Mouse (Mus musculus): ENCODE results near the gene Tmem82. TPM values are rescaled to one million over a fixed set of nuclear protein-coding genes. Genes with fewer than 3 reads are reported as not detected.

Tmem82 gene
- total RNA-seq, 4 experiments from 2014 or later = 0.47 to 0.87 (median 0.54) TPM

DNA sequence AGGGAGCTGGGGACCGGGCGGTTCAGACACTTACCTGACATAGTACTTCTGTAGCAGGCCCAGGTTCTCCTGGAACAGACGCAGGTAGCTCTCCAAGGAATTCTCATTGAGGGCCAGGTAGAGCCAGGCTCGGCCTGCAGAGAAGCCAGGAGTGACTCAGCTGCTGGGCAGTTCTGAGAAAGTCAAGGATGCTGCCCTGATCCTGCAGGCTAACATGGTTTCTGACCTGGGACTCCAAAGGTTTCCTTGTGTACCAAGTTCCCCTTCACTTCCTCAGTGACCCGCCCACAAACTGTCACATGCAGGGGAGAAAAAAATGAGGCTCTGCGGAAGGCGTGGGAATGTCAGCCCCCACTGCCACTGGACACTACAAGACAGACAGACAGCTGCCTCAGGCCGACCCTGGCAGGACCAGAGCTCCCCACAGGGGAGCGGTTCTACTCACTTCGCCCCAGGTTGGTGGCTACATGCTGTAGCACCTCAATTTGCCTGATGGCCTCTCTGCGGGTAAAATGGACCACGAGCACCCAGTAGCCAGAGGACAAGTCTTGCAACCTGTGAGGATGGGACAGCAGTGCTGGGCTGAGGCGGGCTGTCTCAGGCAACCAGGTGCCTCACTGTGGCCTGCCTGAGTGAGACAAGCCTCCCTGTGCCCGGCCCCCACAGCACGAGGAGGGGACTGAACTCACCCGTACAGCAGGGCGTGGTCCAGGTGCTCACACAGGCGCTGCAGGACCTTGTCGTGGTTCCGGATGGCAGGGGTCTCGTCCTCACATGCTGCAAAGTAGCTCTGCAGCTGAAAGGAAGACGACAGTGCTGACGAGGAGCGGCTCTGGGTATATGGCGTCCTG, 23.8 kb upstream of the Tmem82 start:
- no peak for DNase-seq (ENCODE audit: low spot score in 2 of 2)

DNA sequence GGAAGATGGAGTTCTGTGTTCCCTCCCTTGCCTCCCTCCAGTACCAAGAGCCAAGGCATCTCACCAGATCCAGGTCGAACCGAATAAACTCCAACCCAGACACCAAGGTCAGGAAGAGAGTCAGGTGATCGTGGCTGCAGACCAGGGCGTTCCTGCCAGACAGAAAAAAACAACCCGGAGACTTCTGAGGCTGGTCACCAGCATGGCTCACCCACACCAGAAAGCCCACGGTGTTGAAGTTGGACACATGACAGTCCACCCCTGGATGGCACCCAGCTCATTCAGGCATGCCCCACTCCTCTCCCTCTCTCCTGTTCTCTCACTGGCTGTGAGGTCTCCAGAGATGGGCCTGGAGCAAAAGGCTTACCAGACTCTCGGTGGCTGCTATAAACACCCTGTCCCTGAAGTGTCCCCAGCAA, 22.9 kb upstream of the Tmem82 start:
- DNase-seq (ENCODE audit: low spot score in 2 of 2) = no peak

DNA sequence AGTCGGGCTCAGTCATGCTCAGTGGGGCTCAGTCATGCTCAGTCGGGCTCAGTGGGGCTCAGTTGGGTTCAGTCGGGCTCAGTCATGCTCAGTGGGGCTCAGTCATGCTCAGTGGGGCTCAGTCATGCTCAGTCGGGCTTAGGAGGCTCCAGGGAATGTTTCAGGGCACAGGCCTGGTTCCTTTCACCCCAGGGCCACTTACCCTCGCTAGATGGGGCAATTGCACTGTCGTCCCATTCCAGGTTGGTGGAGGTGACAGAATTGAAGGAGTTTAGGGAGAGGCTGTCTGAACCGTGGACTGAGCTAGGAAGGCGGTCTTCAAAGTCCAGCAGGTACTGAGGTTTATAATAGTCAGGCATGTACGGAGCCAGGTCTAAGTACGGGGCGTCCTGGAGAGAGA, 21.0 kb upstream of the Tmem82 start:
- DNase-seq (ENCODE audit: low spot score in 2 of 2) = no peak

DNA sequence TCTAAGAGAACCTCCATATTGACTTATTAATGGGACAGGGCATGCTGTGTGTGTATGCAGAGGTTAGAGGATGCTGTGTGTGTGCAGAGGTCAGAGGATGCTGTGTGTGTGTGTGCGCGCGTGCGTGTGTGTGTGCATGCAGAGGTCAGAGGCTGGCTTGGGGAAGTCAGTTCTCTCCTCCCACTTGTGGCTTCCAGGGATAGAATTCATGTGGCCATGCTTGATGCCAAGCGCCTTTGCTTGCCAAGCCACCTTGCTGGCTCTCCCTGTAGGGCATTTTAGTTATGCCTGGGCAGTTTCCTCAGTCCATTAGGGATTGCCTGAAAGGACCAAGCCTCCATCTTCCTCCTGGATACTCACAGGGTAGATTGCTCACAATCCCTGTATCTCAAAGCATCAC, 18.3 kb upstream of the Tmem82 start:
- no peak for DNase-seq (ENCODE audit: low spot score in 2 of 2)

DNA sequence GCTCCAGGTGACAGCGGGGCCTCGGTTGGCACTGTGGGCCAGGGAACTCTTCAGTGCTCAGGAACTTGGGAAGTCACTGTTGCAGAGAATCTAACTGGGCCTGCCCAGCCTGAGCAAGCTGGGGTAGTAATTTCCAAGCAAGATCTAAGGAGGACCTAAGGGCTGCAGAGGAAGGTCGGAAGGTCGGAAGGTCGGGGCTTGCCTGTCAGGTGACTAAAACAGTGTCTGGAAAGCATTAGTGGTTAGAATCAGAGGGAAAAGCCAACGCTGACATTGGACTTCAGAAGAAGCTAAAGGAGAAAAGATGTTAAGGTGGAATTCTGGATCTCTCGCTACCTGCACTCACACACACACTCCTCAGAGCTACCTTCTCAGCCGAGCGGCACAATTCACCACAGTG, 17.6 kb upstream of the Tmem82 start:
- DNase-seq (ENCODE audit: low spot score in 2 of 2) = no peak

DNA sequence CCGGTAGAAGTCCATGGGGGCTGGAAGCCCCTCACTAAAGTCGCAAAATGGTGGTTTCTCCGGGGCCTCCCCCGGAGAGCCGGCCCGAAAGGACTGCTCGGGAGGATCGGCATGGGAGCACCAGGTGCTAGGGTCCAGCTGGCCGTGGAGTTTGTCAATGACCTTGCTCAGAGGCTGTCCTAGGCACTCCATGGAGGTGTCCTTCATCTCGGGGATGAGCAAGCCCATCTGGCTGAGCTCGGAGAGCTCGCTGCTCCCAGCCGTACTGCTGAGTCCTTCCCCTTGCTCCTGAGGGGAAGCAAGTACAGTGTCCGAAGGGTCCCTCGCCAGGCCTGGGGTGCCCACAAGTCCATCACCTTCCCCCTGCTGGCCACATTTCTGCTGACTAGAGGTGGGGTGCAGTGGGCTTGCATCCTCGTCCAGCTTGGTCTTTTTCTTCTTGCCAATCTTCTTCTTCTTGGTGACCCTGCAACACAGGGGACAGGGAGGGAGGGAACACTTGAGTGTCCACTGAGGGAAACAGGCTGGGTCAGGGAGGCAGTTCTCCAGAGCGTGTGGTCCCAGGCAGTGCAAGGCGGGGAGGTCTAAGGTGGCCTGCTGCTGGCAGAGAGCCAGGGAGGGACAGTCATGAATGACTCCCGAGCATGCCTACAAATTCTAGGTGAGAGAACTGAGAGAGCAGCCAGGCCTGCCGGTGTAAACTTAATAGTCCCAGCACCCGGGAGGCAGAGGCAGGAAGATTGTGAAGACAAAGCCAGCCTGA, 13.9 kb upstream of the Tmem82 start:
- no peak for DNase-seq (ENCODE audit: low spot score in 2 of 2)

DNA sequence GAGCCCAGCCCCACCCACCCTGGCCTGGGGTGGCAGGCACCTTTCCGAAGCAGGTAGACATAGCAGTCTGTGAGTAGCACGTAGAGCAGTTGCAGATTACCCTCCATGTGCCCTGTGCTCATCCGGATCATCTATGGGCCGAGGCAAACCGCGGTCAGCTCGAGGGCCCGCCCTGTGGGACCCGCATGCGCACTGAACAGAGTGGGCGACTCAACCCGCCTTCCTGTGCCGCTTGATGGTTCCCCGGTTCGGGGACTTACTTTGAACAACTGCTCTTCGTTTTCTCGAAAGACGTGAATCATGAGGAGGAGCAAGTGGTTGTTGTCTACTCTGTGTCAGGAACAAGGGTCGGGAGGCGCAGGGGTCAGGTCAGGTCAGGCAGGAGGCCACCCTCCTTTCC, 12.8 kb upstream of the Tmem82 start:
- no peak for DNase-seq (ENCODE audit: low spot score in 2 of 2)

DNA sequence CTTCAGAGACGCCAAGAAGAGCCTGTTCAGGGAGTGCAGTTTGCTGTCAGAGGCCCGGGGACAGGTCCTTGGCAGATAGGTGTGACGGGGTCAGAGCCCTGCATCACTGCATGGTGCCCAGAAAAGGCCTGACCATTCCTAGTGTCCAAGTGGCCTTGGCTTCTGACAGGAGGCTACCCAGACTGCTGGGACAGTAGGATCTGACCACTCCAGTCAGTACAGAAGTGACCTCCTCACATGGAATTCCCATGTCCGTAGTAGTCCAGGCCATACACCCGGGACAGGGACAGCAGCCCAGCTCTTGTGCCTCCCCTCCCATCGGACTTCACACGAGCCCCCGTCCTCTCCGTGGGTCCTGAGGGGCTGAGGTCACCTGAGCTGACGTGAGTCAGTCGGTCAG, 11.6 kb upstream of the Tmem82 start:
- no peak for DNase-seq (ENCODE audit: low spot score in 2 of 2)

DNA sequence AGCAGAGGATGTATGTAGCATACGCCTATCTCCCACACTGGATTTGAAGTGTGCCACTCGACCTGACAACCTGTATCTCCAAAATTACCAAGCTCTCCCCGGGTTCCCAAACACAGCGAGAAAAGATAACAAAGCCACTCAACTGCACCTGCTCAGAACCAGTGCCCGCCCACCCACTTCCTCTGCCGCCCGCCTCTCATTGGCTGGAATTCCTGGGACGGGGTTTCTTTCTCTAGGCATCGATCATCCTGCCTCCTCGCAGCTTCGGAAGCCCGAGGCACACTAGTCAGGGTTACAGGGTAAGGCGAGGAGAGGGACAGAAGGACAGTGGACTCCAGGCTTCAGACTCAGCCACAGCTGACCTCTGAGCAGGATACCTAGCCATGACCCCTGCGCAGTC, 10.2 kb upstream of the Tmem82 start:
- DNase-seq (ENCODE audit: low spot score in 2 of 2) = no peak

DNA sequence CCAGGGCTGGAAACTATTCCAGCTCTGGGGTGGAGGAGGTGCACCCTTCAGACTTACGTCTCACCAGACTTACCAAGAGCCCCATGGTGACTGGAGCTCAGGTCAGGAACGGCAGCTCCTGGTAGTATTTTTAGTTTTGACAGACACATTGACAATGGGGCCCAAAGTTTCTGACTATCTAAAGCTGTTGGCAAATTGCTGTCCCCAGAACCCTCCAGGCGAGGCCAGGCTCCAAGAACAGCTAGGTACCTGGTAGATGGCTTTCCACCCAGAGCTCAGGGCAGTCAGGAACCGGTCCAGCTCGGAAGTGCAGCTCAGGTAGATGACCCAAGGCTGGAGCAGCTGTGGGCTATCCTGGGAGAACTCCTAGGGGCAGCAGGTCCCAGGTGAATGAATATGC, 9.1 kb upstream of the Tmem82 start:
- DNase-seq (ENCODE audit: low spot score in 2 of 2) = no peak

DNA sequence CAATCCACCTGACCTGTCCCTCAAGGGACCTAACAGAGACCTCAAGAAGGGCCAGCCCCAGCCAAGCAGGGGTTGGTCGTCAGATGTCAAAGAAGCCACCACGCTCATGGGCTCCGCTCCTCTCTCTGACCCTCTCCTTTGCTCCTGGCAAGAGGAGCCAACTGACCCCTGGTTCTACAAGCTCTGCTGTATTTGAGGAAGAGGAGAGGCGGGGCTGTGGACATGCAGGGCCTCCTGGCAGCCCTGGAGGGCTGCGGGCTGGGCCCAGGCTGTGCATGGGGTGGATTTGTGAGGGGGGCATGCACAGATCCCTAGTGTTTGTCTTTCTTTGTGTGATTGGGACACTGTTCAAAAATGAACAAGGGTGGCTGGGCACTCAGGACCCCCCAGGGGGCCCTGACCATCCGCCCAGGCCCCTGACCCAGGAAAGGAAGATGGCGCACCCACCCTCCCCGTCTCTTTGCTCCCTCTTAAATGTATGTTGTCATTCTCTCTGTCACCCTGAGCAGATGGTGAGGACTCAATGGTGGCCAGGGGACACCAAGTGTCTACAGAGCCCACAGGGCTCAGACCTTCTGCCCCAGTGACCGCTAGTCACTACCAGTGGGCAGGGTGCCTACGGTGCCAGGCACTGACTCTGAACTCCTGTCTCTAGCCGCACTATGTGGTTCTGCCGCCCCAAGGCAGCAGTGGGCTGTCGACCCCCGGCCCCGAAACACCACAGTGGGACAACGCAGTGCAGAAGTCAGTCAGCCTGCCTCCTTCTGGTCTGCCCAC, 7.5 kb upstream of the Tmem82 start:
- no peak for DNase-seq (ENCODE audit: low spot score in 2 of 2)

DNA sequence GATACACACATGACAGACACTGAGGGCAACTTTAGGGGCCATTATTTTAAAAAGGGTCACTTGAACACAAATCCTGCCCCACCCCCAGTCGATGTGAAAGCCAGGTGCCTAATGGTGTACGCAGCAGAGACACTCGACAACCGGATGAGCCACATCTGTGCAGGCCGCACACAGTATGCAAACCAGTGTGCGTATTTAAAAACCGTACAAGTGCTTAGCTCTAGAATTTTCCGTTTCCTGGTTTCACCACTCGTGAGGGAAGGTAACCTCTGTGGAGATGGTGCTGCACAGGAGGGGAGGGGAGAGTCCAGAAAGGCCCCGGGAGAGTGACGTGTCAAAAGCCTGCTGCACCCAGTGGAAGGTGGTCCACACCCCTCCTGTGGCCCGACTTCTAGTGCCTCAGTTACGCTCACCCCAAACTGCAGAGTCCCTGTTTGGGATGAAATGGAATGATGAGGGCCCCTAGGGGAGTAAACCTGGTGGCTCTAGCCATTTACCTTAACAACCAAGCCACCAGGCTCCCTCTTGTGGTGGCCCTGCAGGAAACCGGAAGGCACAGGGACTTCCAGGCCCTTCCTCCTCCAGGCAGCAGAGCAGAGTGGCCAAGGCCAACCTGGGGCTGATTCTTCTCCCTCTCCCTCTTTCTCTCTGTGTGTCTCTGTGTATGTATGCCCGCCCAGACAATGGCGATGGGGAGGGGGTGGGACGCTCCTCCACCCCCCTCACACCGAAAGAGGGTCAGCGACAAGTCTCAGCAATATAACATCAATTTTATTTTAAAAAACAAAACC, 6.7 kb upstream of the Tmem82 start:
- DNase-seq (ENCODE audit: low spot score in 2 of 2) = no peak

DNA sequence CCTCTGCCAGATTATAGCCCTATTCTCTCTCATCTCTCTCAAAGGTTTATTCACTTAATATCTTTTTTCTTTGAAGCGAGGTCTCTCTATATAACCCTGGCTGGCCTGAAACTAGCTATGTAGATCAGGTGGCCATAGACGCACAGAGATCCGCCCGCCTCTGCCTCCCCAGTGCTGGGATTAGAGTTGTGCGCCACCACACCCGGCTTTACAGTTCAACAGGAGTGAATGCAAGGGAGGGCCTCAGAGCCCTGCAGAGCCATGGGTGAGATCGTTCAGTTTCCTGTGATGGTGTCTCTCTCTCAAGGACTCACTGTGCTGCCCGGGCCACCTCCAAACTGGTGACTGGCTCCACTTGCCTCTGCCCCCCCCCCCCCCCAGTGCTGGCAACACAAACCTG, 5.7 kb upstream of the Tmem82 start:
- no peak for DNase-seq (ENCODE audit: low spot score in 2 of 2)

DNA sequence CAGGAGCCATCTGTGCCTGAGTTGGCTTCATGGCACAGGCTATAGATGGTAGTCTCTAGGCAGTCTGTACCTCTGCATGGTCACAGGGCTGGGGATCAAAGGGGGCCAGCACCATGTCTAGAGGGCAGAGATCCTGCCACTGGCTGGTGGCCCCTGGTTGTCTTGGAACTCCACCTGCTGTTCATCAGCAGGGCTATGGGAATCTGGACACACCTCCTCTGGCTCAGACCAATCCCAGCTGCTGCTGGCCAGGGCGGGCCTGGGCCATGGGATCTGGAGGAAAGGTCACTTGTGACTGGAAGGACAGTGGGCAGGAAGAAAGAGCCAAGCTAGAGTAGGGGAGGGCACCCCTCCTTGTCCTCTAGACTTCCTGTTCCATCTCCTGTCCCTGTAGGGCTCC, 5.2 kb upstream of the Tmem82 start, which contains the start of gene Slc25a34:
Gene Slc25a34 (minus strand): TSS at position 156 of the 400 bp plus-strand sequence.
- DNase-seq (ENCODE audit: low spot score in 2 of 2) = no peak

DNA sequence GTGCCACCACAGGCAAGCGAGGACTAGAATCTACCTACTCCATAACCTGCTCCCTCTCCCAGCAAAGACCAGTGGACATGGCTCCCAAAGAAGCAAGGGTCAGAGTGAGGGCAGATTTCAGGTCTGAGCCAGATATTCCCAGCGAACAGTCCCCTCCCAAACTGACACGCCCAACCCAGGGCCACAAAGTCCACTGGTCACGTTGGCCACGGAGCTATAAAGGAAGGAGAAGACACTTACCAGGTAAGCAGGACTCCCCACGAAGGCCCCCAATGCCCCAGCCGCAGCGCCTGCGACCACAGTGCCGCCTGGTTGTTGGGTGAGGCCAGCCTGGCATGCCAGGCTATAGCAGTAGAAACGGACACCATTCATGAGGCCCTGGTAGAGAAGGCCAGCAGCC, 4.6 kb upstream of the Tmem82 start:
- DNase-seq (ENCODE audit: low spot score in 2 of 2) = no peak

DNA sequence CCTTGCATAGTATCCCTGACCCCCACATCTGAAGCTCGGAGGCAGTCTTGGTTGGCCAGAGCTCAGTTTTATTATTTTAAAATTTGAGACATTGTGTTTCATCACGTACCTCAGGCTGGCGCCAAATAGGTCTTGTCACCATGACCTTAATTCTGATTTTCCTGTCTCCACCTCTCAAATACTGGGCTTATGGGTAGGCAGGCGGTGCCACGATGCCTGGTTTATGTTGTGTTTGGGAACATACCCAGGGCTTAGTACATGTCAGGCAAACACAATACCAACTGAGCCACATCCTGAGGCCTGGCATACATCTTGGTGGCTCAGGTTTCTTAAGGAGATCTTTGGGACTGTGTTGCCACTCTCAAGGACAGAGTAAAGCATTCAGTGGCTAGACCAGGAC, 4.1 kb upstream of the Tmem82 start:
- no peak for DNase-seq (ENCODE audit: low spot score in 2 of 2)

DNA sequence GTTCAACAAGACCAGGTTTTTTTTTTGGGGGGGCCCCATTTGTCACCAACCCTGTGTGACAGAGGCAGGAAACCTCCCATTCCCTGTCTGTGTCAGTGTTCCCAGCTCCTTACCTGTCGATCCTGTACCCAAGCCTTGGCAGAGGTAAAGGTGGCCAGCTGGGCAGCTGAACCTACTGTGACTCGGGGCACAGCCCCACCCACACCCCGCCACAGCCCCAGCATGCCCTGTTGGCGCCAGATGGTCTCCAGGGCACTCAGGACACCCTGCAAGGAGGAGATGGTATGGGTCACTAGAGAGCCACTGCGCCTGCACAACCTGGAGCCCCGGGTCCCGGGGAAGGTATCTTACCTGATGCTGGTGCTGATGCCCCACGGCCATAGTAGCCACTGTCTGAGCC, 3.7 kb upstream of the Tmem82 start:
- DNase-seq (ENCODE audit: low spot score in 2 of 2) = no peak

DNA sequence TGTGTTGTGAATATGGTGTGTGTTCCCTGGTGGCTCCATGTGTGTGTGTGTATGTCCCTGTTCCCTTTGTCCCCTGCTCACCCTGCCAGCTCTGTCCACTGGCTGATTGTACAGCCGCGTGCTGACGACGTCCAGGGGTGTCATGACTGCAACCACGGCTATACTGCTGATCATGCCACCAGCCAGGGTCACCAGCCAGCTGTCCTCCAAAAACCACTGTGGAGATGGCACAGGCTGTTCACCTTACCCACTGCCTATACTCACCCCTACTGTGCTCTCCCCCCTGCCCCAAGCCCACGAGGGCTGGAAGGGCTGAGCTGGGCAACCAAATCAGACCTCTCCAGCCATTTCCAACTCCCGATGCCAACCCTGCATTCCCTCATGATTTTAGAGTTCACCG, 2.9 kb upstream of the Tmem82 start:
- DNase-seq (ENCODE audit: low spot score in 2 of 2) = no peak

DNA sequence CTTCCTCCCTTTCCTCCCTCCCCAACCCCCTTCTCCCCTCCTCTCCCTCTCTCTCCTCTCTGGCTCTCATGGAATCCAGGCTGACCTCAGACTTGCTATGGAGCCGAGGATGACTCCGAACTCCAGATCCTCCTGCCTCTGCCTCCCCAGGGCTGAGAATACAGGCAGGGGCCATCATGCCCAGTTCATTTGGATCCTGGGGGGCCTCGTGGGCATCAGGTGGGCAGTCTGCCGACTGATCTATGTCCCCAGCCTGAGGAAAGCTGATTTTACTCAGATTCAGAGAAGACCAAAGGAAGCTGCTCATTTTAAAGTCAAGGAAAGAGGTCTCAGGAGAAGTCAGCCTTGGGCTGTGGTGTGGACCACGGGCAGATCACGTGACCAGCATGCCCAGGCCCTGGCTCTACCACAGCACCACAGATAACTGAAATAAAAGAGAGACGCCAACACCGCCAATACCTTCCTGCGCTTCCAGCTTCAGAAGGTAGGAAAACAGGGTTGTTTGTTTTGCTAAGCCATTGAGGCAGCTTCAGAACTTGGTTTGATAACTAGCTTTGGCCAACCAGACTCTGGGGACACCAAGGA, 958 bp upstream of the Tmem82 start:
- DNase-seq (ENCODE audit: low spot score in 2 of 2) = no peak

DNA sequence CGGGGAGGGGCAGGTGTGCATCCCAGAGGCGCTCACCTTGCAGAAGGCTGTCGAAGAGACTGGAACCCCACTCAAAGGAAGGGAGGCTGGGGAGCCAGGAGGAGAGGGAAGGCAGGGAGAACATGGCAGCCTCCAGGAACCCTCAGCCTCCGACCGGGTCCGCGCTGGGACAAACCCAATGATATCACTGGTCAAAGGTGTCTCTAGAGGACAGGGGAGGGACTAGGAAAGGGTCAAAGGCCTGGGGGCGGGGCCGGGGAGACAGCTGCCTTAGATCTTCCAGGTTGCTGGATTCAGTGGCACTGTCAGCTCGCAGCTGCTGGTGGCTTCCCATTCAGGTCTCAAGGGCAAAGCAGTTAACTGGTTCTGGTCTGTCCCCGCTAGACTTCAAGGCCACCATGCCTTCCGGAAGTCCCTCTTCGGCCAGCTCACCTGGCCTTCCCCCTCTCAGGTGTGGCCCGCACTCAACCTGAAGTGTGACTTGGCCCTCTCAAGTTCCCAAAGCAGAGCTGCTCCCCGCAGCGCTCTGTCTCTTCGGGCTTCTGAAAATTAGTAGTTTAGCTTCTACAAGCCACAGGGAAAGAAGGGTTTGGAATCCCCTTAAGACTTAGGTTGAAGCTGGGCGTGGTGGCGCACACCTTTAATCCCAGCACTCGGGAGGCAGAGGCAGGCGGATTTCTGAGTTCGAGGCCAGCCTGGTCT, 419 bp downstream of the Tmem82 start:
- no peak for DNase-seq (ENCODE audit: low spot score in 2 of 2)

Data from layer of hippocampus, adult 8-10 months (tissue).